Mouse (Mus musculus) B cell, adult 67 days (primary cell): ENCODE results near the gene Arhgap1. TPM values are rescaled to one million over a fixed set of nuclear protein-coding genes. Genes with fewer than 3 reads are reported as not detected.

ENCODE experiments used
- total RNA-seq, 2 experiments: library from RNA; stranded (reverse); gene quantifications; 4 replicates each; pipeline ENCODE4 v1.2.4; 2023

The Arhgap1 gene
- 10 to 100 TPM; 65.2 to 65.7 TPM for total RNA-seq

DNA sequence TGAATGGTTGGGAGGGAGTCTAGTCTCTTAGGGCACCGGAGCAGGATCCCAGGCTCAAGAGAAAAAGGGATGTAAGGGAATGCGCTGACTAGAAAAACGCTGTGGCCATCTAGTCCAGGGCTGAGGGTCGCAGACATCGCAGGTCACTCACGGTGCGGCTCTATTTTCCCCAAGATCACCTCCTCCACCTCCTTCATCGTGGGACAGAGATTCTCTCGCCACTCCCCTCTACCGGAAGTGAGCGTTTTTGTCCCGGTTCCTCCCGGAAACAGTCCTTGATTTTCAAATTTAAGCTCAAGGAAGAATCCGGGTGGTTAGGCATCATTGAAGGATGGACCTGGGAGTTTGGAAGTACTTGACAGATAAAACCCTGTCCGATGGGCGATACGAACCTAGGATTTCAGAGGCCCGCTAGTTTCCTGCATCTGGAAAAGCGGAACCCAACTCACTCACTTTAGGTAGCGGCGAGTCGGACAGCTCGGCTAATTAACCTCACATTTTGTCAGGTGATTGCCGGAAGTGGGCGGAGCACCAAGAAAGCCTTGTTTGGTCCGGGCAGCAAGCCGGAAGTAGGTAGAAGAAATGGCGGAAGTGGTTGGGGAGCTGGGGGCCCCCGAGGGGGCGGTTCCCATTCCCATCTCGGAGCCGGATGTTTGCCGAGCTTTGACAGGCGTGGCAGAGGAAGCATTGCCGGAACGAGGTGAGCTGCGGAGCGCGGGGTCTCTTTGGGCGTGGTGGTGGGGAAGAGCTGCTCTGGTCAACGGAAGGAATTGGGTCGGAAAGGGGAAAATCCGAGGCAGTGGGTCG, at the start of gene Arhgap1, which contains the start of gene Zfp408:
Gene Arhgap1, plus strand, starts transcription at position 308 of the 807 bp plus-strand sequence.
Gene Zfp408, minus strand, starts transcription at position 239 of the 807 bp plus-strand sequence.

DNA sequence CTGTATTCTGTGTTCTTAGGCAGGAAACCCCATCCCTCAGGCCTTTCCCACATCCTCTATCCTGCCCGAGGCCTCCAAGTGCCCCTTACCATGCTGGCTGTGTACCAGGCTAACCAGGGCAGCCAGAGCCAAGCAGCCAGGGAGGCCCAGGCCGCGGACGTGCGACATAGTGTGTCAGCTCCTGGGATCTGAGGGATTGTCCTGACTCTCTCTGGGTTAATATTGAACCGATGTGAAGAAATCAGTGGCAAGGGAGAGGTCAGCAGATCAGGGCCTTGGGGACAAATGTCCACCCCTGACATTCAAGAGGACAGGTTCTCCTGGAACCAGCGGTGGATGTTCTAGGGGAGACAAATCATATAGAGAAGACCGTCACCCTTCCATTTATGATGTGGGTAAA, 13.4 kb upstream of the Arhgap1 start, which contains the start of gene F2:
Gene F2, minus strand, starts transcription at position 186 of the 400 bp plus-strand sequence.

GRCm38 (mm10) chr2:91710272-91711234, 60.9 kb downstream of the Arhgap1 start, which contains the start of the genes Atg13 and Harbi1:
Atg13 (minus strand) TSS chr2:91710576.
Harbi1 (plus strand) TSS chr2:91710852.

Other genes starting within 250 kb of the Arhgap1 start
- gene 1110051M20Rik, start 205.2 kb upstream of the Arhgap1 start, total RNA-seq = 1 to 10 TPM; 6.7 to 6.9 TPM
- gene Lrp4, start 192.3 kb upstream of the Arhgap1 start, total RNA-seq = under 1 TPM; 0.06 to 0.12 TPM
- 10 to 100 TPM; 40.7 to 42.0 TPM for gene Ckap5, start 123.1 kb upstream of the Arhgap1 start, total RNA-seq
- not detected for gene F2, start 13.4 kb upstream of the Arhgap1 start, total RNA-seq
- gene Zfp408, start 69 bp upstream of the Arhgap1 start, total RNA-seq = 10 to 100 TPM; 28.3 to 38.2 TPM
- gene Atg13, start 60.7 kb downstream of the Arhgap1 start, total RNA-seq = 10 to 100 TPM; 40.6 to 42.4 TPM
- gene Harbi1, start 61.0 kb downstream of the Arhgap1 start, total RNA-seq = 10 to 100 TPM; 12.4 to 13.3 TPM
- 10 to 100 TPM; 64.2 to 67.7 TPM for gene Ambra1, start 80.3 kb downstream of the Arhgap1 start, total RNA-seq